Mouse (Mus musculus): ENCODE data around the gene Ifit2. TPM values are rescaled to one million over a fixed set of nuclear protein-coding genes. Genes with fewer than 3 reads are reported as not detected.

Ifit2 gene
- total RNA-seq (2023) = 1 to 10 TPM; 4.1 to 4.4 TPM

DNA sequence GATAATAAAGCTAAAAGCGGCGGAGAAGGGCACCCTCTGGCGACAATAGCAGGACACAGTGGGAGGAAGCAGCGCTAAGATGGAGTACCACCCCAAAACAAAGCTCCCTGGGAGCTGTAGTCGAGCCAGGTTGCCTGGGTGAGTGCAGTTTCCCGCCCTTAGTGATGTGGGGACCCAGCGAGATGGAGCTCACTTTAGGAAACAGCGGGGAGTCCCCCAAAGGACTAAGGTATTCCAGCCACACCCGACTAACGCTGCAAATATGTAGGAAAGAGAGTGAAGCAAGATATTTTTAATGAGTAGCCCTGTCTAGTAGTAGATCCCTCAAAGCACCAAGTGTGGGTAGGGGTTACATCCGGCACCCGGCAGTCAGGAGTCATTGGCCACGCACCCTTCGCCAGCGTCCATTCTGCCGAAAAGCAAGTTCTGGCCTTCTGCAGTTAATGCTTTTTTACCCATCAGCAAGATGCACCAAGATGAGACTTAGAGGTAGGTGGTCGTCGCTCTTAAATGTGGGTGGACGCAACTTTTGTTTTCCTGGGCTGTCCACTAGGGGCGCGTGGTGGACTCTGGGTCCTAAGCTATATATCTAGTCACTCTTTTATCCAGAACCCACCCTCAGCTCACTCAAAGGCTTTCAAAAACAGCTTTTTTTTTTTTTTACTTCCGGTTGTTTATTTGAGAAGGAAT, at the start of gene Ifit2:
Ifit2 (plus strand) TSS at position 161 of the 690 bp plus-strand sequence.

GRCm38 (mm10) chr19:34526941-34527682, 23.4 kb upstream of the Ifit2 start, which contains the start of gene Lipa:
Gene Lipa (minus strand): TSS chr19:34527474.

GRCm38 (mm10) chr19:34583126-34583766, 32.8 kb downstream of the Ifit2 start, which contains the start of gene Ifit3:
Gene Ifit3 (plus strand): TSS chr19:34583531.

DNA sequence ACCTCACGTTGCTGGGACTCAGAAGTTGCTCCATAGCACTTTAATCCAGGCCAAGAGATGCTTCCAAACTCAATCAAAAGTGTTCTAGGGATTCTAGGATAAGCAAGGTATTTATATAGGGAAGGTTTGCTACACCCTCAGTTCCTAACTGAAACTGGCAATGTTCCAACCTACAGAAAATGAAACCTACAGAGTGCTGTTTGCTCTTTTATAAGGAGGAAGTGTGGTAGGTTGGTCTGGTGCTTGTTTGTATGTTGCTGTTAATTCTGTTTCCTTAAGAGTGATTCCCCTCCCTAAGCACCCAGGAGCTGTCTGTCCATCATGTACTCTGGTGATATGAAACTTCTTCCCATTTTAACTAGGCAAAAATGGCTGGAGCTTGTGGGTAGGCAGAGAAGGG, 51.4 kb downstream of the Ifit2 start, which contains the start of gene Ifit1bl1:
Ifit1bl1 (minus strand) TSS at position 69 of the 400 bp plus-strand sequence.

DNA sequence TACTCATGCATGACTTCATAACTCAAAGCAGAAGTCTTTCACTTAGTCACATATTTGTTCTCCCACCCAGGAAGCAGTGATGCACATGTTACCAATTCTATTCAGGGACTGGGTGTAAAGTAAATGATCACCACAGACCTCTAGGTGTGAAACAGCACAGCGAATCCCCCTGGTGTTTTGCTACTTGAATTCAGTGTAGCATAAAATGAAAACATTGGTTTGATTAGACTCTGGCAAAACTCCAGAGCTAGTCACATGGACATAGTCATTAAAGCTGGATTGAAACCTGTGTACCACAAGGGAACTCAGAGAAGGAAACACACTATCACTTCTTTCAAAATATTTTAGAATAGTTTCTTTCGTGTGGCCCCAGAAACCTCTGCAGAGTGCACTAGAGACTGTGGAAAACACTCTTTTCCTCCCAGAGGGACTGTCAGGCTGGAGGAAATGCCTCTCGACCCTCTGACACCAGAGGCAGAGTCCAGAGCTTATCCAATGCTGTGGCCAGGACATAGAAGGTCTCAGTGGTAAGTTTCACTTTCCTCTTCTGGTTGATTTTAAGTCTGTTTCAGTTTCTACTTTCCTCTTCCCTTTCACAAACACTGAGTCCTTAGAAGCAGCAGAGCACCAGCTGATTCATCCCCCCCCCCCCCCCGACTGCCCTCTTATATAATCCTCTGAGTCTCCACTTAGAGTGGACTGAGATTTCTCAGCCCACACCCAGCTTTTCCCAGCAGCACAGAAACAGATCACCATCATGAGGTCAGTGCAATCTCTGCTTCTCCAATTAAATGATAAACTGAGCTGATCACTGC, 57.0 kb downstream of the Ifit2 start, which contains the start of gene Ifit3b:
Ifit3b (plus strand) TSS at position 734 of the 815 bp plus-strand sequence.

Other genes with a start within 250 kb of the Ifit2 start
- not detected for gene Ch25h, start 75.5 kb upstream of the Ifit2 start, total RNA-seq (2023)
- gene Lipa, start 23.2 kb upstream of the Ifit2 start, total RNA-seq (2023) = 10 to 100 TPM; 58.2 to 68.5 TPM
- 1 to 10 TPM; 2.9 to 7.7 TPM for gene Ifit3, start 32.8 kb downstream of the Ifit2 start, total RNA-seq (2023)
- under 1 TPM; 0.62 to 0.95 TPM for gene Ifit1bl1, start 51.3 kb downstream of the Ifit2 start, total RNA-seq (2023)
- 1 to 10 TPM; 1.4 to 2.7 TPM for gene Ifit3b, start 57.3 kb downstream of the Ifit2 start, total RNA-seq (2023)
- gene Ifit1bl2, start 90.0 kb downstream of the Ifit2 start, total RNA-seq (2023) = 10 to 100 TPM; 15.4 to 18.9 TPM
- gene Ifit1, start 90.2 kb downstream of the Ifit2 start, total RNA-seq (2023) = 1 to 10 TPM; 3.2 to 3.5 TPM
- gene Slc16a12, start 196.6 kb downstream of the Ifit2 start, total RNA-seq (2023) = not detected

Measured in neutrophil, adult 59 days (primary cell).